Mouse (Mus musculus): ENCODE results near the gene Dapk1. TPM values are rescaled to one million over a fixed set of nuclear protein-coding genes. Genes with fewer than 3 reads are reported as not detected.
A peak's percentile ranks its signal among the peaks of the same experiment; 100 is the strongest.

Dapk1 gene
- polyA plus RNA-seq, 1 experiment from 2014 or later, result 38.4 TPM

DNA sequence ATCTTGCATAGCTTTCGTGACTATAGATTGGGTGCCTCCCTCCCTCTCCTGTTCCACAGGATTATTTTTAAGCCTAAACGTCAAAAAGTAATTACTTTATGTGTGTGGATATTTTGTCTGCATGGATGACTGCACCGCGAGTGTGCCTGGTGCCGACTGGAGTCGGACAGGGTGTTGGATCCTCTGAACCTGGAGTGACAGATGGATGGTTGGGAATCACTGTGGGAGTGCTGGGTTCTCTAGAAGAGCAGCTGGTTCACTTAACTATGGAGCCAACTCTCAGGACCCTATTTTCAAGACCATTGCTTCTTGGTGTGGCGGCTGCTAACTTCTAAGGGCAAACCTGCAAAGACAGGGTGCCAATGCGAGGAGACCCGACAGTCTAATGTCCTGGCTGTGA, 133.6 kb downstream of the Dapk1 start:
- no peak overlapping the region for H3K4me3 ChIP-seq (replicated peaks)
- 90% methylated on average over 9 of the region's 9 CpGs for WGBS
- no peak overlapping the region for H3K9ac ChIP-seq (replicated peaks)
- peaks cover 76% of the 10 kb centered on the region for H3K36me3 ChIP-seq
- H3K4me1 ChIP-seq (replicated peaks), result peaks cover 19% of the 10 kb centered on the region
- no peak overlapping the region for H3K27ac ChIP-seq
- H3K27me3 ChIP-seq, result no peaks in the 10 kb centered on the region
- ATAC-seq, result no peak
- no peaks in the 10 kb centered on the region for H3K9me3 ChIP-seq
- H3K4me2 ChIP-seq (replicated peaks), result no peak overlapping the region

DNA sequence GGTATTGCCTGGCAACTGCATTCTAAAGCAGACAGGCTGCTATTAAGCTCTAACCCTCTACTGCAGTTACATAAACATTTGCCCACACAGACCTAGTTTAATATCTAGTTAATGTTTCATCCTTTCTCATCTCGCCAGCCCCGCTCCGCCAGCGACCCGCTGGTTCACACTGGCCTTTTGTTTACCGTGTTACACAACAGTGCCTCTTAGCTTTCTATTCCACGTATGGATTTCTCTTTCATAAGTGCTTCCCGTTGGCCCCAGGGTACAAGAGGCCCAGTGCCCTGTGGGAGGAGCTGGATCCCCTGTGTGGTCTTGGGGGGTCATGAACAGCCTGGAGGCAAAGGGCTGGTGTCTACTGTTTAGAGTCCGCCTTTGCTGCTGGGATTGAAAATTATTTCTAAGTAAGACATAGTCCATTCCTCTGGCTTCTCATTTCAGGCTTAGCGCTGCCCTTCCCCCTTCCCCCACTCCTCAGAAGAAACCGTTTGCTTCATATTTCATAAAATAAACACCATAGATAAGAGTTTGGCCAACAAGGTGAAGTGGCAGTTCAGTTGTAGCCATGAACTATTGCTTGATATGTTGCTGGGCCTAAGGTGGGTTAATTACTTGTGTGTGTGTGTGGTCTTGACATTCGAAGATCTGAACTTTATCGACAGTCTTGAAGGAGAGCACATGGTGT, 134.8 kb downstream of the Dapk1 start:
- ATAC-seq, result no peak
- H3K27ac ChIP-seq, result no peak overlapping the region
- WGBS, result 73% methylated on average over 13 of the region's 13 CpGs
- no peak overlapping the region for H3K4me2 ChIP-seq (replicated peaks)
- H3K27me3 ChIP-seq, result no peaks in the 10 kb centered on the region
- H3K4me3 ChIP-seq (replicated peaks), result no peak overlapping the region
- H3K4me1 ChIP-seq (replicated peaks), result peaks cover 19% of the 10 kb centered on the region
- H3K9ac ChIP-seq (replicated peaks), result no peak overlapping the region
- H3K36me3 ChIP-seq, result peaks cover 73% of the 10 kb centered on the region
- no peaks in the 10 kb centered on the region for H3K9me3 ChIP-seq

- H3K36me3 ChIP-seq, result peaks cover 75% of the 10 kb centered on the region
- H3K27ac ChIP-seq, result no peak overlapping the region
- H3K4me2 ChIP-seq (replicated peaks), result no peak overlapping the region
- H3K4me1 ChIP-seq (replicated peaks), result peaks cover 19% of the 10 kb centered on the region
- 22% methylated on average over 9 of the region's 9 CpGs for WGBS
- no peaks in the 10 kb centered on the region for H3K27me3 ChIP-seq
- ATAC-seq, result peak; percentile 62
- no peak overlapping the region for H3K4me3 ChIP-seq (replicated peaks)
- H3K9ac ChIP-seq (replicated peaks), result no peak overlapping the region
- no peaks in the 10 kb centered on the region for H3K9me3 ChIP-seq
These were observed 136.0 kb downstream of the Dapk1 start for GRCm38 (mm10) chr13:60737632-60738324.

DNA sequence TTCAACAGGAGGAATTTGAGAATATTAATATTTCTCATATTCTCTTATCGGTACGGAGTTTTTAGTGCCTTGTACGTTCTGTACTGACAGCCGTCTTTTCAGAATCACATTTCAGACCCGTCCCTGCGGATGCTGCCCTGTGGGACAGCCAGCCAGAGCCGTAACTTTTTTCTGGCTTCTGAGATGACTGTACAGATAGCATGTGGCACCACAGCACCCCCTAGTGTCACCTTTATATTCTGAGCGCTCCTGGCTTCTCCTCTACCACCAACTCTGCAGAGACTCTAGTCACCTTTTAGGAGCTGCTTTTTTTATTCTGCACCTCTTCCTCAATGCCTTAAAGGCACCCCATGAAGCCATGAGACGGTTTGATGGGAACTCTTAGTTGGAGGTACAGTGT, 136.7 kb downstream of the Dapk1 start:
- 10% methylated on average over 9 of the region's 9 CpGs for WGBS
- Histone ChIP-seq H3K27ac (no peak overlapping the region), H3K27me3 (no peaks in the 10 kb centered on the region), H3K36me3 (peaks cover 71% of the 10 kb centered on the region), H3K4me3 (replicated peaks) (no peak overlapping the region), H3K9ac (replicated peaks) (no peak overlapping the region), H3K4me2 (replicated peaks) (no peak overlapping the region), H3K9me3 (no peaks in the 10 kb centered on the region), H3K4me1 (replicated peaks) (peaks cover 23% of the 10 kb centered on the region)
- ATAC-seq, result peak; percentile 46

DNA sequence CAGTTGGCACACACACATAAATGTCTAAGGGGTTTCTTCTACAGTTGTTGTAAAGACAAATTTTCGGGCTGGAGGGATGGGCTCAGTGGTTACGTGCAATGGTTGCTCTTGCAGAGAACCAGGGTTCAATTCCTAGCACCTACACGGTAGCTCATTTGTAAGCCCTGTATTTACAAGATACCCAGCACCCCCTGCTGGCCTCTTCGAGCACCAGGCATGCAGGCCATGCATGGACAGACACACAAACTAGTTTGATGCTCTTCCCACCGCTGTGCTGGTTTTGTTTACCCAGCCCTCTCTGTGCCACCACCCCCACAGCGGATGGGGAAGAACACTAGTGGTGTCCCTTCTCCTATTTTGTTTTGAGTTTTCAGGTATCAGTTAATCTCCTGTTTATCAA, 138.5 kb downstream of the Dapk1 start:
- Histone ChIP-seq H3K9me3 (no peaks in the 10 kb centered on the region), H3K27me3 (no peaks in the 10 kb centered on the region), H3K4me1 (replicated peaks) (peaks cover 29% of the 10 kb centered on the region), H3K27ac (no peak overlapping the region), H3K4me2 (replicated peaks) (no peak overlapping the region), H3K4me3 (replicated peaks) (no peak overlapping the region), H3K36me3 (peaks cover 55% of the 10 kb centered on the region), H3K9ac (replicated peaks) (no peak overlapping the region)
- ATAC-seq, result no peak
- WGBS, result 89% methylated on average over 6 of the region's 6 CpGs

GRCm38 (mm10) chr13:60742611-60743010, 140.9 kb downstream of the Dapk1 start:
- 96% methylated on average over 3 of the region's 3 CpGs for WGBS
- no peaks in the 10 kb centered on the region for H3K9me3 ChIP-seq

DNA sequence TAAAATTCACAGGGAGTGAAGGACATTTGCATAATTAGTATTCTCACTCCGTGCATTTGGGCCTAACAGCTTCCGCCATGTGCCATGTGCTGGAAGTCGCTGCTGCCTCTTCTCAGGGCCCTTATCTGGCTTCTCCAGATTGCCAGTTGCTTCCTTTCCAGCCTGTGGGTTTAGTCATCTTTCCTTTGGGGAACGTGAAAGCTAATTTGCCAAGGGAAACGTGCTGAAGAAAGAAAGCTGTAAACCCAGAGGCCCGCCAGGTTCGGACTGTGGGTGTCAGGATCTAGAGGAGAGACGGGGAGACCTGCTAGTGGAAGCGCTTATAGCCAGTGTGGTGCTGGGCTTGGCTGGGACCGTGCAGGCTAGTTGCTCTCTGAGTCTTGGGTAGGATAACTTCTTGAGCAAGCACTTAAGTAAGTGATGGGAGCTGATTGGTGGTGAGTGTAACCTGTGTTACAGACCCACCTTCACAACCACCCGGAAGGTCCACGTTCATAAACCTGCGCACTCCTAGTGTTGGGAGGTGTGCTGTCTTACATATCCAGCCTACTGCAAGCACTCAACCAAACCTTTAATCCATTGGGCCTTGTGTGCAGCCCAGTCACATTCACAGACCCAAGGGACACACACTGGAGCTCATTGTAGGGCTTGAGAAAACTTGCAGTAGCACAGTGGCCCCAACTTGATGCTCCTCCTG, 141.8 kb downstream of the Dapk1 start:
- peaks cover 11% of the 10 kb centered on the region for H3K4me1 ChIP-seq (replicated peaks)
- WGBS, result 75% methylated on average over 13 of the region's 13 CpGs
- no peaks in the 10 kb centered on the region for H3K27me3 ChIP-seq
- no peak overlapping the region for H3K4me3 ChIP-seq (replicated peaks)
- H3K9ac ChIP-seq (replicated peaks), result no peak overlapping the region
- H3K9me3 ChIP-seq, result no peaks in the 10 kb centered on the region
- H3K27ac ChIP-seq, result peak overlapping the region; percentile 41
- H3K36me3 ChIP-seq, result peaks cover 44% of the 10 kb centered on the region
- H3K4me2 ChIP-seq (replicated peaks), result no peak overlapping the region
- ATAC-seq, result peak; percentile 57; the same call in 1 of the 2 replicates

More at GRCm38 (mm10) chr13:60742611-60743010, 140.9 kb downstream of the Dapk1 start:
- H3K27me3 ChIP-seq, result no peaks in the 10 kb centered on the region
- peaks cover 38% of the 10 kb centered on the region for H3K36me3 ChIP-seq
- H3K4me3 ChIP-seq (replicated peaks), result no peak overlapping the region
- H3K27ac ChIP-seq, result no peak overlapping the region
- peaks cover 18% of the 10 kb centered on the region for H3K4me1 ChIP-seq (replicated peaks)
- no peak overlapping the region for H3K9ac ChIP-seq (replicated peaks)
- no peak overlapping the region for H3K4me2 ChIP-seq (replicated peaks)
- ATAC-seq, result no peak

DNA sequence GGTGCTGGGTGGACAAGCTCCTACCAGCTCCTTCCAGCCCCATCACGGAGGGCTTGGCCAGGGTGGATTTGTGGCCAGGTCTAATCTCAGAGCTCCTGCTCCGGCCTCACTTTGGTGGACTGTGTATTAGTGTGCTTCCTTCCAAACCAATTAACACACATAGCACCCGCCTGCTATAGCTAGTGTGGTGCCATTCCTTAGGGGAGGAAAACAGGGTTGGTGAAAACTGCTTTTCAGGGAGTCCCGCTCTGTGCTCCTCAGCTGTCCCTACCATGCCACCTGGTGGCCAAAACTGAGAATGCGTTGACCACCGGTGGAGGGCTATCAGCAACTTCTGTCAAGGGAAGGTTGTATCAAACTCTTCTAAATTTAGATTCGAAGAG, 142.3 kb downstream of the Dapk1 start:
- H3K36me3 ChIP-seq, result peaks cover 49% of the 10 kb centered on the region
- no peak overlapping the region for H3K4me2 ChIP-seq (replicated peaks)
- H3K27ac ChIP-seq, result peak overlapping the region; percentile 41
- peak; percentile 64 for ATAC-seq
- H3K9ac ChIP-seq (replicated peaks), result no peak overlapping the region
- H3K27me3 ChIP-seq, result no peaks in the 10 kb centered on the region
- no peak overlapping the region for H3K4me3 ChIP-seq (replicated peaks)
- H3K9me3 ChIP-seq, result no peaks in the 10 kb centered on the region
- WGBS, result 36% methylated on average over 7 of the region's 7 CpGs
- H3K4me1 ChIP-seq (replicated peaks), result peaks cover 11% of the 10 kb centered on the region

GRCm38 (mm10) chr13:60744736-60745135, 143.0 kb downstream of the Dapk1 start:
- no peak overlapping the region for H3K4me2 ChIP-seq (replicated peaks)
- no peak overlapping the region for H3K4me3 ChIP-seq (replicated peaks)
- ATAC-seq, result no peak
- WGBS, result 89% methylated on average over 3 of the region's 3 CpGs
- no peaks in the 10 kb centered on the region for H3K27me3 ChIP-seq
- H3K9me3 ChIP-seq, result no peaks in the 10 kb centered on the region
- H3K36me3 ChIP-seq, result peaks cover 51% of the 10 kb centered on the region
- H3K4me1 ChIP-seq (replicated peaks), result peaks cover 11% of the 10 kb centered on the region
- no peak overlapping the region for H3K9ac ChIP-seq (replicated peaks)
- no peak overlapping the region for H3K27ac ChIP-seq

- no peak overlapping the region for H3K9ac ChIP-seq (replicated peaks)
- no peak overlapping the region for H3K27ac ChIP-seq
- peaks cover 51% of the 10 kb centered on the region for H3K36me3 ChIP-seq
- no peaks in the 10 kb centered on the region for H3K9me3 ChIP-seq
- H3K27me3 ChIP-seq, result no peaks in the 10 kb centered on the region
- no peak overlapping the region for H3K4me3 ChIP-seq (replicated peaks)
- H3K4me2 ChIP-seq (replicated peaks), result no peak overlapping the region
- WGBS, result 93% methylated on average over 12 of the region's 12 CpGs
- peaks cover 11% of the 10 kb centered on the region for H3K4me1 ChIP-seq (replicated peaks)
- ATAC-seq, result no peak
These were observed 143.6 kb downstream of the Dapk1 start for GRCm38 (mm10) chr13:60745358-60745757.

GRCm38 (mm10) chr13:60746271-60746670, 144.5 kb downstream of the Dapk1 start:
- no peak for ATAC-seq
- no peak overlapping the region for H3K4me3 ChIP-seq (replicated peaks)
- H3K9me3 ChIP-seq, result no peaks in the 10 kb centered on the region
- H3K4me2 ChIP-seq (replicated peaks), result no peak overlapping the region
- 44% methylated on average over 1 of the region's 1 CpGs for WGBS
- H3K9ac ChIP-seq (replicated peaks), result no peak overlapping the region
- H3K27me3 ChIP-seq, result no peaks in the 10 kb centered on the region
- H3K27ac ChIP-seq, result no peak overlapping the region
- peaks cover 11% of the 10 kb centered on the region for H3K4me1 ChIP-seq (replicated peaks)
- H3K36me3 ChIP-seq, result peaks cover 54% of the 10 kb centered on the region

- 88% methylated on average over 1 of the region's 1 CpGs for WGBS
- Histone ChIP-seq H3K27ac (no peak overlapping the region), H3K9ac (replicated peaks) (no peak overlapping the region), H3K4me1 (replicated peaks) (peaks cover 11% of the 10 kb centered on the region), H3K36me3 (peaks cover 54% of the 10 kb centered on the region), H3K9me3 (no peaks in the 10 kb centered on the region), H3K4me3 (replicated peaks) (no peak overlapping the region), H3K4me2 (replicated peaks) (no peak overlapping the region), H3K27me3 (no peaks in the 10 kb centered on the region)
- no peak for ATAC-seq
These were observed 145.5 kb downstream of the Dapk1 start for GRCm38 (mm10) chr13:60747201-60747600.
